Mouse (Mus musculus) R1 (cell line): Measurements from ENCODE around the gene Cacnb2.

ENCODE experiments used
- DNase-seq: peaks from one replicate; pipeline ENCODE4 v3.0.0-alpha.2; 2018; ENCODE audit warnings: low read depth, low spot score

Cacnb2 gene

DNA sequence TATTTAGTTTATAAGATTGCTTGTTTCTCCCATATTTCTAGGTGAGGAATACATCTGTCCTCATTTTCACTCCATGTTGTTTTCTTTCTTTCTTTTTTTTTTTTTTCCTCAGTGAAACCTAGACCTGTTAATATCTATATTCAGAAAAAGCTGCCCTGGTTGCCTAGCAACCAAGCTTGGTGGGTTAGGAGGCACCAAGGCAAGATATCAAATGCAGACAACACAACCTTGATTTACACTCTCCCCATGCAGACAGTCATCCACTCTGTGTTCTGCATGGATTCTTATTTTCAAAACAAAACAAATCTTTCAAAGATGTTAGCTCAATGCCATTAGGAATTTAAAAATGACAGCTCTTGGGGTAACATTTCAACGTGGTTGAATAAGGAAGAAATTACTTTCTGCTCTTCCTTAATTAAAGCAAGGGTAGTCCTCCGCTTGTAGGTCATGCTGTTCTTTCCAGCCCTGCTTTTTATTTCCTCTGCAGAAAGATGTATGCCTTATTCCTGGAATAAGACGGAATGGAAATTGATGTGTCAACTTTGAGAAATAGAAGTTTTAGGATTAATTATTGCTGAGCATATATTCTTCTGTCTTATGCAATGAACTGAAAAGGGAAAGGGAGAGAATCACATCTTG, 172.1 kb downstream of the Cacnb2 start:
- no peak for DNase-seq

- DNase-seq = no peak
These were observed 185.1 kb downstream of the Cacnb2 start for GRCm38 (mm10) chr2:14787983-14788382.

- DNase-seq = no peak
These were observed 198.7 kb downstream of the Cacnb2 start for GRCm38 (mm10) chr2:14801446-14802046.

- no peak for DNase-seq
These were observed 204.9 kb downstream of the Cacnb2 start for GRCm38 (mm10) chr2:14807650-14808347.

- no peak for DNase-seq
These were observed 212.1 kb downstream of the Cacnb2 start for GRCm38 (mm10) chr2:14814977-14815376.

DNA sequence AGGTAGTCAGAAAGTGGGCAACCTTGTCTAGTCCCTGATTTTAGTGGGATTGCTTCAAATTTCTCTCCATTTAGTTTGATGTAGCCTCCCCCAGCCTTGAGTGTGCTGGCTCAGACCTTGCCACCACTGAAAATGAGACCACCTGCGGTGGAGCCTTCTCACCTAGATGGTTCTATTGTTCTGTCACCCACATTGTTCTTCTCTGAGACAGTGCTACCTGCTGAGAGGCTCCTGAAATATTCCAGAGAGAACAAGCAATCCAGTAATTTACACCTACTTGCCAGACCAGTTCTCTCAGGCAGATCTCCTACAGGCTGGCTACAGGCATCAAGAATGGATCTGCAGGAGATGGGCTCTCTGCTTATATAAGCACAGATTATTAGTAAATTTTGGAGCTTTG, 215.8 kb downstream of the Cacnb2 start:
- DNase-seq = peak; percentile 57

DNA sequence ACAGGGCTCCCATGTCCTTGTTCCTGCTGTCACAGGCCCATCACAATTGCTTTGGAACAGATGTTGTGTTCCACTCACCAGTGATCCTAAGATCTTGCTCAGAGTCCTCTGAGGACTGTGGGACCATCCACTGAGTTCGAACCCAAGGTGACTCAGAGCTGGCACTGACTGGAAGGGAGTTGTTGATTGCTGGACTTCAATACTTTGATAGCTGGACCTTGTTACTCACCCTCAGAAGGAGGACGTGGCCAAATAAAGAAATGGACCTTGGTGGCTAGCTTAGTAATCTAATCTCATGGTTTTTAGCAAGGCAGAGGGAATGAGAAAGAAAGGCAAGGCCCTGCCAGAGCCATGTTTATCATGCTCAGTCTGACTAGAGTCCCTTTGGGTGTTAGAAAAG, 218.1 kb downstream of the Cacnb2 start:
- DNase-seq = no peak

DNA sequence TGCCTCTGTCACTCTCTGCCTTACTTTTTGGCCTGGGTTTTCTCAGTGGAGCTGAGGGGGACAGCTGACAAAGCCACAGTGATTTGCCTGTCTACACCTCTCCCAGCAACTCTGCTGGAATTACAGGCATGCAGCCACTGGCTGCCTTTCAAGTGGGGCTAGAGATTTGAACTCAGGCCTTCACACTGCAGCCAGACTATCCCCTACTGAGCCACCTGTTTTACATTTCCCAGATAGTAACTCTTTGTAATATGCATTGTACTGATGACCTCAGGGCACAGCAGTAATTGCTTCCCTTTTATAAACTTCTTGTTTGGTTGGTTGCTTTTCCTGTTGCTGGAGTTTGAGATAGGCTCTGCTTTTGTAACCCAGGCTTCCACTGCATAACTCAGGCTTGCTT, 220.2 kb downstream of the Cacnb2 start:
- peak; percentile 3 for DNase-seq

- DNase-seq = no peak
These were observed 221.0 kb downstream of the Cacnb2 start for GRCm38 (mm10) chr2:14823816-14824348.

DNA sequence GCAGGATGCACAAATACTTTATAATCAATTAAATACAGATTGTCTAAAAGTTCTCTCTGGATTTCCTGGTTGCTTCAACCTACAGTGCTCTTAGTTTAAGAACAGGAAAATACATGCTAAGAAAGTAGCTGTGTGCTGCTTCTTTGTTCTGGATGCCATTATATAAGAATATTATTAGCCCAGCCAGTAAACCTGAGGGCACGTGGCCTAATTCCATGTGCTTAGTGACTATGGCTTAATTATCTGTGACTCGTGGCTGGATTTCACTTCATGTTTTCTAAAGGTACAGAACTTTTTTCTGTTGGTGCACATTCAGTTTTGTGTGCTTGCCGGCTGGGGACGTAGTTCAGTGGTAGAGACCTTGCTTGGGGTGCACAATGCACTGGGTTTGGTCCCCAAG, 222.3 kb downstream of the Cacnb2 start:
- no peak for DNase-seq

DNA sequence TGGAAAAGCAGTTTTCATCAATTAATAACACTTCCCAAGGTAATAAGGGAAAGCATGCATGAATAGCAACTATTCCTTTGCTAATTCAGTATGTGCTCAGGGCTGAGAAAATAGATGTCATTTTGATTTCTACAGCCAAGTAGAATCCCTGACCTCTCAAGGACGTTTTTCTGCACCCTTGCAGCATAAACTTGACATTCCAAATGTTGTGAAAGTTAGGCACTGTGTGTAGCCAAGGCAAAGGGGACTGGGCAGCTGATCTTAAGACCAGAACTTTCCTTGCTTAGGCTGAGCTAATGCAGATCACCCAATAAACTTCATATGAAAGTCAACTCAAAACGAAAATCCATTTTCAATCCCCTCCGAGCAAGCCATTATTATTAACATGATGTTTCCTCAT, 226.6 kb downstream of the Cacnb2 start:
- DNase-seq = no peak

DNA sequence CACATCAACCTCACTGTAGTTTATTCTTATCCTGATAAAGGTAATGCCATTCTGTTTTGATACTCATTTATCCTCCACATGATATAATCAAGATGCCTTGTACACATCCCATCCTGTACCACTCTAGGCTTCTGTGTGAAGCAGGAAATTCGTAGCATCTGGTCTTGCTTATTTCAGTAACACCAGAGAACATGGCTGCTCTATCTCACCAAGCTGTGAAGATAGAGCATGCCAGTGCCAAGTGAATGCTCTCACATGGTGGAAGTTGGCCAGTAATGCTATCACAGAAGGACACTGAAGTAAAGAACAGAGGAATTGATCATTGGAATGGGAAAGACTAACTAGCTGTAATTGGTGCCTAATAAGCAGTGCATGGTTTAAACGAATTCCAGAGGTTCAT, 228.4 kb downstream of the Cacnb2 start:
- no peak for DNase-seq

- no peak for DNase-seq
These were observed 231.9 kb downstream of the Cacnb2 start for GRCm38 (mm10) chr2:14834700-14835317.

GRCm38 (mm10) chr2:14841272-14841671, 238.4 kb downstream of the Cacnb2 start:
- no peak for DNase-seq

DNA sequence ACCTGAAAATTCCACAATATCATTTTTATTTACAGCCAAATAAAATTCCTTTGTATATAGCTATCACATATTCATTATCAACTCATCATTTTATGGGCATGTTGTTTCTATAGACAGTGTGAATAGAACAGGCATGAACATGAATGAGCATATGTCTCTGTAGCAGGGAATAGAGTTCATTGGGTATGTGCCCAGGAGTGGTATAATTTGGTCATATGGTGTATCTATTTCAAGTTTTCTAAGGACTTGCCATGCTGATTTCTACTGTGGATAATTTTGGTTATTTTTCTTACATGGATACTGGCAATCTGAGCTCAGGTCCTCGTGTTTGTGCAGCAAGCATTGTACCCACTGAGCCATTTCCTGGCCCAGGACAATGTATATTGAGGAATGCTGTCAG, 243.8 kb downstream of the Cacnb2 start:
- no peak for DNase-seq

DNA sequence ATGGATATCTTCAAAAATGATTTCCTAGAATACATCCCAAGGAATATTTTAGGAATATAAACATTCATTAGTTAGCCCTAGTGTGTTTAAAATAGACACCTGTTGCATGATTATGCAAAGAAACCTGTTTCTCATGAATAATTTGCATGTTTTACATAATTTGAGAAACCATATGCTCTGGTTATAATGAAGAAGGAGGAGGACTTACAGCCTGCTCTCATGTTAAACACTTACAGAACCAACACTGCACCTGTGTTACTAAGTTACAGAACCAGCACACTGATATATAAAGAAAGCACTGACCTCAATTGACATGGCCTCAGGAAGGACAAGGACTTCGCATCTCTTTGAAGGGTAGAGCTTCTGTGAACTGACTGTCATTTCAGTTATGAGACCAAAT, 244.3 kb downstream of the Cacnb2 start:
- DNase-seq = no peak

GRCm38 (mm10) chr2:14850831-14851230, 247.9 kb downstream of the Cacnb2 start:
- no peak for DNase-seq

DNA sequence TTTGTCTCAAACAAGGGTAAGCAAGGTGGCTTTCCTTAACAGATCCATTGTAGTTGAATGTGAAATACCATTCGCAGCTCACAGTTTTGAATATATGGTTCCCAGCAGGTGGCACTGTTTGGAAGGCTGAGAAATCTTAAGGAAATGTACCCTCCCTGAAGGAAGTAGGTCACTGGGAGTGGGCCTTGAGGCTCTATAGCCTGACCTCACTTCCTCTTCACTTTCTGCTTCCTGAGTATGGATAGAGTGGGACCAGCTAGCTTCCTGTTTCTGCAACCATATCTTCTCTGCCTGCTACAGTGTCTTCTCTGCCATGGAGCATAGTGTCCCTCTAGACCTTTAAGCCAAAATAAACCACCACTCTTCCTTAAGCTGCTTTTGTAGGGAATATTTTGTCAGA, 248.5 kb downstream of the Cacnb2 start:
- no peak for DNase-seq

DNA sequence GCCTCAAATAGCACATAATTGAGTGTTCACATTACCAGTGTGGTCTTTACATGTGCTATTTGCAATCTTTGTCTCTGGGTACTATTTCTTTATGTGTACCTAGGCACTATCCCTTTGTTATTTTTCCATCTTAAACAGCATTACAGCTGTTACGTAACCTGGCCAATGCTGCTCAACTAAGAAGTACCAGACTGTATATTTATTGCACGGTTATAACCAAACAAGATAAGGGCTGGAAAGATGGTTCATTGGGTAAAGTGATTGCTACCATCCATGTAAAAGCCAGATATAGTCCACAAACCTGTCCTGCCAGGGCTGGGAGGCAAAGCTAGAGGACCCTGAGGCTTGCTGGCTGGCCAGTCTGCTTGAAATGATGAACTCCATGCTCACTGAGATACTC, 251.2 kb downstream of the Cacnb2 start:
- DNase-seq = no peak

GRCm38 (mm10) chr2:14858301-14858700, 255.4 kb downstream of the Cacnb2 start:
- peak; percentile 7 for DNase-seq

DNA sequence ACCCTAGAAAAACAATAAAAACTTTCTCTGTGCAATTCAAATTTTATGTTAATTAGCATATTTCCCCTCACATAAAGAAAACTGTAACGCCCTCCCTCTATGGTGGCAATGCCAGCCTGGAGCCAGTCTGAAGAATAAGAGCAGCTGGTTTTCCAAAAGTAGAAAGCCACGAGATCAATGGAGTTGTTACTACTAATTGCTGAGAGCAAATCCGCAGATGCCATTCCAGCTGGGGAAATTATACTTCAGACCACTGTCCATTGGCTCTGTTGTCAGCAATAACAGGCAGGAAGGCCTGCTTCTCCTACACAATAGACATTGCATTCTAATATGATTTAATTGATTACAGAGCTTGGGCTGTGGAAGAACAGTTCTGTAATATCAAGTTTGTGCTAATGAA, 257.5 kb downstream of the Cacnb2 start:
- DNase-seq = no peak

- DNase-seq = no peak
These were observed 258.7 kb downstream of the Cacnb2 start for GRCm38 (mm10) chr2:14861613-14862012.
